Mouse (Mus musculus): ENCODE data around the gene Slc27a1. TPM values are rescaled to one million over a fixed set of nuclear protein-coding genes. Genes with fewer than 3 reads are reported as not detected.
"Not testable (repeated sequence)": the region's sequence is repeated elsewhere in the genome, so short reads cannot be mapped to it uniquely, and the experiment has no call there.

Slc27a1 gene
- polyA plus RNA-seq, 1 experiment from 2014 or later: 35.2 TPM

DNA sequence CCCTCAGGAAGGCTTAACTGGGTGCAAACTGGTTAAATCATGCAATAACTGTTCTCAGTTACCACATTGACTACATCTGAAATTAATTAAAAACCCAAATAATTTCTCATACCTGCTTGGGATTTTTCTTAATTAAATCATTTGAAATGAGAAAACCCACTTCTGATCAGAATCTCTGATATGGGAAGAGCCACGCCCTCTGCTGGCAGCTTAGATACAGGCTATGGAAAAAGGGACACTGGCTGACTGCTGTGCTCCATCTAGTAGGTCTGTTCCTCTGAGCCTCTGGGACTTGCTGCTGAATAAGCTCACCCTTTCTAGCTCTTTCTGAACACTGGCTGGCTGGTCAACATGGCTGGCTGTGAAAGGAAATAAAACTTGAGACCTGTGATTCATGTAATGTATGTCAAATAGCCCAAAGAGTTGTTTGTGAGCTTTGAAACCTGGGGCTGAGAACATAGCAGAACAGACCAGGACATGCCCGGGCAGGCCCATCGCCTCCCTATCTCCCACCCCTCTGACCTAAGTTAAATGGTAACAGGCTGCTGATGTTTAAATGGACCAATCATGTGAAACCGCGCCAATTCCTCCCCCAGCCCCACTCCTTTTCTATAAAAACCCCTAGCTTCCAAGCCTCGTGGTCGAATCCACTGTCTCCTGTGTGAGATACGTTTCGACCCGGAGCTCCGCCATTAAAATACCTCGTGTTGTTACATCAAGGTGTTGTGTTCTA is 37.8 kb upstream of the Slc27a1 start:
- H3K4me2 ChIP-seq (ENCODE audit: low read depth, low read length); H3K4me3 ChIP-seq (replicated peaks; ENCODE audit: low read length); H3K9ac ChIP-seq (ENCODE audit: low read length); H3K27me3 ChIP-seq (ENCODE audit: control insufficient read depth, insufficient read depth, low read length); ATAC-seq (ENCODE audit: insufficient read depth, low FRiP score); H3K9me3 ChIP-seq (replicated peaks; ENCODE audit: control insufficient read depth, low read length); H3K36me3 ChIP-seq (ENCODE audit: control insufficient read depth, insufficient read depth, low read length); H3K27ac ChIP-seq (ENCODE audit: low read length): not testable (repeated sequence)
- 70% methylated on average over 5 of the region's 12 CpGs for WGBS
- peaks cover 12% of the 10 kb centered on the region; the same call in 1 of the 2 replicates for H3K4me1 ChIP-seq (ENCODE audit: control insufficient read depth, insufficient read depth, low read length)

DNA sequence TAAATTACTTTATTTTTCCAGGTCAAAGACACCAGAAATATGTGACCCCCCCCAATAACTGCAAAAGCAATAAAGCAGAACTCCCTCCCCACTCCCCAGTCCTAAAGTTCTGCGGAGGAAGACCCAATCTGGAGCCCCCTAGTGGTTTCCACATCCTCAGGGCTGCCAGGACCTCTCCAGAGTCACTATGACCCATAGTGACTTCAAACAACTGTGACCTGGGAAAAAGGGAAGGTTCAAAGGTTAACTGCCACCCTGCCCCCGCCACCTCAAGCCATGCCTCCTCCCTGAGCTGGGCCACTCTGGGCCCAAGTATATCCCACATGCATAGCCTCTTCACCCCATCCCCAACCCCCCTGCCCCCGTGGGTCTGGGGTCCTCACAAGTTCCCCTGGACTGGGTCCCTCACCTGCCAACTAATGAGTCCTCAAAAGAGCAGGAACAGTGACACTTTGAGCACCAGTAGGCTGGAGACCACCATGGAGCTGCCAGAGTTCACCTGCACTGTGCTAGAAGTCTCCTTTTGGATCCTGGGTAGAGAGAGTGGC is 34.3 kb upstream of the Slc27a1 start:
- Histone ChIP-seq H3K9ac (ENCODE audit: low read length) (no peak overlapping the region), H3K4me3 (replicated peaks; ENCODE audit: low read length) (no peak overlapping the region), H3K9me3 (replicated peaks; ENCODE audit: control insufficient read depth, low read length) (no peaks in the 10 kb centered on the region), H3K27ac (ENCODE audit: low read length) (no peak overlapping the region), H3K36me3 (ENCODE audit: control insufficient read depth, insufficient read depth, low read length) (no peaks in the 10 kb centered on the region), H3K4me1 (ENCODE audit: control insufficient read depth, insufficient read depth, low read length) (0 out of 2 replicates have a peak, but pooled peaks cover 5% of the 10 kb centered on the region), H3K27me3 (ENCODE audit: control insufficient read depth, insufficient read depth, low read length) (no peaks in the 10 kb centered on the region), H3K4me2 (ENCODE audit: low read depth, low read length) (no peak overlapping the region)
- 42% methylated on average over 3 of the region's 3 CpGs for WGBS
- ATAC-seq (ENCODE audit: insufficient read depth, low FRiP score): no peak

- WGBS: 62% methylated on average over 5 of the region's 5 CpGs
- H3K27ac ChIP-seq (ENCODE audit: low read length): no peak overlapping the region
- H3K9me3 ChIP-seq (replicated peaks; ENCODE audit: control insufficient read depth, low read length): no peaks in the 10 kb centered on the region
- H3K9ac ChIP-seq (ENCODE audit: low read length): no peak overlapping the region
- H3K36me3 ChIP-seq (ENCODE audit: control insufficient read depth, insufficient read depth, low read length): no peaks in the 10 kb centered on the region
- 0 out of 2 replicates have a peak, but pooled peaks cover 5% of the 10 kb centered on the region for H3K4me1 ChIP-seq (ENCODE audit: control insufficient read depth, insufficient read depth, low read length)
- H3K4me3 ChIP-seq (replicated peaks; ENCODE audit: low read length): no peak overlapping the region
- ATAC-seq (ENCODE audit: insufficient read depth, low FRiP score): no peak
- H3K27me3 ChIP-seq (ENCODE audit: control insufficient read depth, insufficient read depth, low read length): no peaks in the 10 kb centered on the region
- no peak overlapping the region for H3K4me2 ChIP-seq (ENCODE audit: low read depth, low read length)
Measured at GRCm38 (mm10) chr8:71535663-71536062, 33.0 kb upstream of the Slc27a1 start.

DNA sequence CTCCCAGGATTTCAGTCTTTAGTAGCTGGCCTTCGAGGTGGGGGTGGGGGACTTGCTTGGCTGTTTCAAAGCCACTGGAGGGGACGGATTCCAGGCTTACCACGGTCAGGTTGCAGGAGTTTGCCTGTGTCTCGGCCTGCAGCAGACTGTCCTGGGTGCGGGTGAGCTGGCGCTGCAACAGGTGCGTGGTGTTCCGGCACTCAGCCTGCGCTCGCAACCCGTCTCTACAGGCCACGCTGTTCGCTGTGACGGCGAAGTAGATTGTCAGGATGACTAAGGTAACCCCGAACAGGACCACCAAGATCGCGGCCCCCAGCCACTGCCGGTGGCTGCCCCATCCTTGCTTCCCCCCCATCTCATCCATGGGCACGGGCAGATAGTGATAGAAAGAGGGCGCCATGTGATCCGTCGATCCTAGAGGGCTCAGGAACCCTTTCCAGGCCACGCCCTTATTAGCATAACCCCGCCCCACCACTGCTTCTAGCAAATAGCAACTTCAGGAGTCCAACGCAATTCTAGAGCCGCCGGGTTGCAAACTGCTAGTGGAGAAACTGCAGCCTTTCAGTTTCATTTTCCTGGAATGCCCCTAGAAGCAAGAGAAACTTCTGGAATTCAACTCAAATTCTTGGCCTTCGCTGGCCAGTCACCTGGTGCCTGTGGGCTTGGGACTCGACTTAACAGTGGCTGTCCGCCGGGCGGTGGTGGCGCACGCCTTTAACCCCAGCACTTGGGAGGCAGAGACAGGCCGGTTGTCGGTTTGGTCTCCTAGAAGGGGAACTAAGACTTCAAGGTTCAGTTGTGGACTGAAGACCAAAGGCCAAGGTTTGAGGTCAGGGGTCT is 31.4 kb upstream of the Slc27a1 start, which contains the start of gene Bst2:
Gene Bst2, minus strand, starts transcription at position 429 of the 840 bp plus-strand sequence.
- H3K4me3 ChIP-seq (replicated peaks; ENCODE audit: low read length): peak within 1 kb of the TSS; percentile 51
- no peaks in the 10 kb centered on the region for H3K9me3 ChIP-seq (replicated peaks; ENCODE audit: control insufficient read depth, low read length)
- no peaks in the 10 kb centered on the region for H3K36me3 ChIP-seq (ENCODE audit: control insufficient read depth, insufficient read depth, low read length)
- WGBS: 4% methylated on average over 37 of the region's 37 CpGs
- H3K9ac ChIP-seq (ENCODE audit: low read length): peak within 1 kb of the TSS; percentile 68
- peak within 1 kb of the TSS; percentile 54 for H3K27ac ChIP-seq (ENCODE audit: low read length)
- H3K4me1 ChIP-seq (ENCODE audit: control insufficient read depth, insufficient read depth, low read length): 0 out of 2 replicates have a peak, but pooled peaks cover 5% of the 10 kb centered on the region
- peak; percentile 90 for ATAC-seq (ENCODE audit: insufficient read depth, low FRiP score)
- peak within 1 kb of the TSS; percentile 66 for H3K4me2 ChIP-seq (ENCODE audit: low read depth, low read length)
- H3K27me3 ChIP-seq (ENCODE audit: control insufficient read depth, insufficient read depth, low read length): no peaks in the 10 kb centered on the region

GRCm38 (mm10) chr8:71542632-71543343 is 25.9 kb upstream of the Slc27a1 start, which contains the start of gene Mvb12a:
TSS of gene Mvb12a (plus strand) at chr8:71542922.
- Histone ChIP-seq H3K36me3 (ENCODE audit: control insufficient read depth, insufficient read depth, low read length) (no peaks in the 10 kb centered on the region), H3K9me3 (replicated peaks; ENCODE audit: control insufficient read depth, low read length) (no peaks in the 10 kb centered on the region), H3K27ac (ENCODE audit: low read length) (peak within 1 kb of the TSS; percentile 46; the same call in 1 of the 2 replicates), H3K4me1 (ENCODE audit: control insufficient read depth, insufficient read depth, low read length) (peaks cover 9% of the 10 kb centered on the region; the same call in 1 of the 2 replicates), H3K27me3 (ENCODE audit: control insufficient read depth, insufficient read depth, low read length) (no peaks in the 10 kb centered on the region), H3K9ac (ENCODE audit: low read length) (peak within 1 kb of the TSS; percentile 86), H3K4me3 (replicated peaks; ENCODE audit: low read length) (peak within 1 kb of the TSS; percentile 93), H3K4me2 (ENCODE audit: low read depth, low read length) (peak within 1 kb of the TSS; percentile 90)
- under 1% methylated on average over 55 of the region's 55 CpGs for WGBS
- peak; percentile 97 for ATAC-seq (ENCODE audit: insufficient read depth, low FRiP score)

GRCm38 (mm10) chr8:71543755-71544154 is 24.9 kb upstream of the Slc27a1 start:
- no peaks in the 10 kb centered on the region for H3K27me3 ChIP-seq (ENCODE audit: control insufficient read depth, insufficient read depth, low read length)
- H3K9me3 ChIP-seq (replicated peaks; ENCODE audit: control insufficient read depth, low read length): no peaks in the 10 kb centered on the region
- H3K4me3 ChIP-seq (replicated peaks; ENCODE audit: low read length): peak overlapping the region; percentile 93
- ATAC-seq (ENCODE audit: insufficient read depth, low FRiP score): no peak
- H3K27ac ChIP-seq (ENCODE audit: low read length): no peak overlapping the region
- 82% methylated on average over 9 of the region's 9 CpGs for WGBS
- peak overlapping the region; percentile 90 for H3K4me2 ChIP-seq (ENCODE audit: low read depth, low read length)
- H3K36me3 ChIP-seq (ENCODE audit: control insufficient read depth, insufficient read depth, low read length): no peaks in the 10 kb centered on the region
- H3K9ac ChIP-seq (ENCODE audit: low read length): peak overlapping the region; percentile 86
- H3K4me1 ChIP-seq (ENCODE audit: control insufficient read depth, insufficient read depth, low read length): peaks cover 7% of the 10 kb centered on the region; the same call in 1 of the 2 replicates

DNA sequence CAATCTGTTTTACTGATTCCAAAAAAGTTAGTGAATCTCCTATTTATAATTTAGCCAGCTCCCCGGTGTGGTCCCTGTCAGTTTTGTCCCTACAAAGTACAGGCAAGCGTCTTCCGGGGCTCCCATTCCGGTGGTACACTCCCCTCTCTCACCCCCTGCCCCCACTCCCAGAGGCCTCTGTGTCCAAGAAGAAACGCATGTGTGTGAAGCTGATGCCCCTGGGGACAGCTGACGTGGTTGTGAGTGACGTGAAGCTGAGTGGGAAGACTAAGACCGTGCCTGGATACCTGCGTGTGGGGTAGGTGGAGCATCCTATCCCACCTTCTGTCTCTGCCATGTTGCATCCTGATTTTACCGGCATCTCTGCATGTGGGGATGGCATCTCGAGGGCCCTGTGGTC is 23.6 kb upstream of the Slc27a1 start:
- ATAC-seq (ENCODE audit: insufficient read depth, low FRiP score): no peak
- no peak overlapping the region for H3K4me3 ChIP-seq (replicated peaks; ENCODE audit: low read length)
- no peak overlapping the region for H3K27ac ChIP-seq (ENCODE audit: low read length)
- H3K27me3 ChIP-seq (ENCODE audit: control insufficient read depth, insufficient read depth, low read length): no peaks in the 10 kb centered on the region
- no peaks in the 10 kb centered on the region for H3K36me3 ChIP-seq (ENCODE audit: control insufficient read depth, insufficient read depth, low read length)
- H3K4me1 ChIP-seq (ENCODE audit: control insufficient read depth, insufficient read depth, low read length): peaks cover 7% of the 10 kb centered on the region; the same call in 1 of the 2 replicates
- H3K9me3 ChIP-seq (replicated peaks; ENCODE audit: control insufficient read depth, low read length): no peaks in the 10 kb centered on the region
- H3K9ac ChIP-seq (ENCODE audit: low read length): no peak overlapping the region
- 88% methylated on average over 11 of the region's 11 CpGs for WGBS
- H3K4me2 ChIP-seq (ENCODE audit: low read depth, low read length): no peak overlapping the region

DNA sequence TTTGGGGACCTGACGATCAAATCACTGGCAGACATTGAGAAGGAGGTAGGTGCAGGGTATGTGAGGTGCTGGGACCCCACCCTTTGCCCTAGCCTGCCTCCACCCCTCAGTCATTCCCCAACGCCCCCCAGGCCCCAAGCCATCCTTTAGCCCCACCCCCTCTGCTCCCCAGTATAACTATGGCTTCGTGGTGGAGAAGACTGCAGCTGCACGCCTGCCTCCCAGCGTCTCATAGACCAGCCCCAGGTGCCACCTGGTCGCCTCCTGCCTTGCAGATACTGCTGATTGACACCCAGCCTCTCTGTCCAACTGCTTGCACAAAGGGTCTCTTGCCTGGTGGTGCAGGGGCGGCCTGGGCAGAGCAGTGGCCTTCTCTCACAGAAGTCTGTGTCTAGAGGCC is 21.1 kb upstream of the Slc27a1 start:
- no peaks in the 10 kb centered on the region for H3K27me3 ChIP-seq (ENCODE audit: control insufficient read depth, insufficient read depth, low read length)
- no peak for ATAC-seq (ENCODE audit: insufficient read depth, low FRiP score)

More for the DNA sequence above, 21.1 kb upstream of the Slc27a1 start:
- Histone ChIP-seq H3K9me3 (replicated peaks; ENCODE audit: control insufficient read depth, low read length) (no peaks in the 10 kb centered on the region), H3K9ac (ENCODE audit: low read length) (no peak overlapping the region), H3K27ac (ENCODE audit: low read length) (no peak overlapping the region), H3K4me1 (ENCODE audit: control insufficient read depth, insufficient read depth, low read length) (peaks cover 10% of the 10 kb centered on the region; the same call in 1 of the 2 replicates), H3K4me3 (replicated peaks; ENCODE audit: low read length) (no peak overlapping the region), H3K4me2 (ENCODE audit: low read depth, low read length) (no peak overlapping the region), H3K36me3 (ENCODE audit: control insufficient read depth, insufficient read depth, low read length) (no peaks in the 10 kb centered on the region)
- WGBS: 87% methylated on average over 7 of the region's 7 CpGs

All from stomach, embryonic 16.5 days (tissue).